Mouse (Mus musculus) heart, embryonic 11.5 days (tissue): ENCODE measurements at regions not wholly inside any gene's neighbourhood (a gene's known extent, or its start where the extent isn't known, plus 50 kb on each side); places are given as distances from the start of the nearest gene placed in this dataset.

ENCODE experiments used
- ATAC-seq: fragments of 200-750 bp; cut with Nextera tagmentation; replicated peaks from 2 replicates; pipeline ENCODE4 v1.8.0; 2017; ENCODE audit warnings: moderate library complexity; ENCODE audit not compliant: insufficient number of reproducible peaks, low FRiP score, low TSS enrichment
- H3K27ac ChIP-seq: fragments of 300-500 bp; sonication (generic); 2 replicates; pipeline ENCODE4 v1.5.1; 2014; ENCODE audit warnings: mild to moderate bottlenecking, low read depth, low read length
- H3K27me3 ChIP-seq: fragments of 300-500 bp; sonication (generic); 2 replicates; pipeline ENCODE4 v1.6.1; 2014; ENCODE audit warnings: mild to moderate bottlenecking, low read length, mixed read lengths; ENCODE audit not compliant: control insufficient read depth, insufficient read depth
- H3K36me3 ChIP-seq: fragments of 300-500 bp; sonication (generic); 2 replicates; pipeline ENCODE4 v1.6.1; 2014; ENCODE audit warnings: mild to moderate bottlenecking, low read length, moderate library complexity, mixed read lengths; ENCODE audit not compliant: control insufficient read depth, insufficient read depth
- H3K4me1 ChIP-seq: fragments of 300-500 bp; sonication (generic); 2 replicates; pipeline ENCODE4 v1.6.1; 2014; ENCODE audit warnings: low read length; ENCODE audit not compliant: control insufficient read depth, insufficient read depth
- H3K4me2 ChIP-seq: fragments of 300-500 bp; sonication (generic); 2 replicates; pipeline ENCODE4 v1.6.1; 2014; ENCODE audit warnings: mild to moderate bottlenecking, moderate library complexity
- H3K4me3 ChIP-seq: fragments of 300-500 bp; sonication (generic); 2 replicates; pipeline ENCODE4 v1.5.1; 2014; ENCODE audit warnings: low read depth, low read length
- H3K9ac ChIP-seq: fragments of 300-500 bp; sonication (generic); 2 replicates; pipeline ENCODE4 v1.6.1; 2014; ENCODE audit warnings: mild to moderate bottlenecking, low read depth, low read length, moderate library complexity
- H3K9me3 ChIP-seq: fragments of 300-500 bp; sonication (generic); replicated peaks from 2 replicates; pipeline ENCODE4 v1.6.1; 2016; ENCODE audit warnings: low read length; ENCODE audit not compliant: control insufficient read depth
- WGBS: fragments of 180-500 bp; shearing (Covaris S2); extraction: QIAGEN DNeasy Blood & Tissue Kit; methylation state at CpG from one replicate; pipeline ENCODE4 v1.1.7; 2014; ENCODE audit not compliant: insufficient replicate concordance; 5-methylcytosine and 5-hydroxymethylcytosine counted together

- Histone ChIP-seq H3K9ac (no peak overlapping the region), H3K36me3 (no peaks in the 10 kb centered on the region), H3K9me3 (no peaks in the 10 kb centered on the region), H3K4me3 (no peak overlapping the region), H3K27ac (no peak overlapping the region), H3K27me3 (no peaks in the 10 kb centered on the region), H3K4me1 (no peaks in the 10 kb centered on the region), H3K4me2 (no peak overlapping the region)
- no peak for ATAC-seq
- 66% methylated on average over 2 of the region's 2 CpGs for WGBS
These were observed 445.4 kb upstream of the Mki67 start for GRCm38 (mm10) chr7:136161526-136161925.

GRCm38 (mm10) chr7:136164834-136165233, 448.7 kb upstream of the Mki67 start:
- H3K4me2 ChIP-seq, result no peak overlapping the region
- ATAC-seq, result no peak
- H3K27me3 ChIP-seq, result no peaks in the 10 kb centered on the region
- 75% methylated on average over 5 of the region's 5 CpGs for WGBS
- H3K27ac ChIP-seq, result no peak overlapping the region
- no peak overlapping the region for H3K4me3 ChIP-seq
- no peaks in the 10 kb centered on the region for H3K36me3 ChIP-seq
- no peaks in the 10 kb centered on the region for H3K9me3 ChIP-seq
- no peaks in the 10 kb centered on the region for H3K4me1 ChIP-seq
- H3K9ac ChIP-seq, result no peak overlapping the region

GRCm38 (mm10) chr7:136169261-136169660, 453.1 kb upstream of the Mki67 start:
- Histone ChIP-seq H3K9ac (no peak overlapping the region), H3K36me3 (no peaks in the 10 kb centered on the region), H3K9me3 (no peaks in the 10 kb centered on the region), H3K27me3 (no peaks in the 10 kb centered on the region), H3K4me3 (no peak overlapping the region), H3K4me2 (no peak overlapping the region), H3K27ac (no peak overlapping the region), H3K4me1 (no peaks in the 10 kb centered on the region)
- no peak for ATAC-seq
- WGBS, result 68% methylated on average over 4 of the region's 4 CpGs

- Histone ChIP-seq H3K27ac (no peak overlapping the region), H3K4me2 (no peak overlapping the region), H3K9ac (no peak overlapping the region), H3K36me3 (no peaks in the 10 kb centered on the region), H3K4me1 (no peaks in the 10 kb centered on the region), H3K27me3 (no peaks in the 10 kb centered on the region; the same call in 1 of the 2 replicates), H3K4me3 (no peak overlapping the region), H3K9me3 (0 out of 2 replicates have a peak, but pooled peaks cover 3% of the 10 kb centered on the region)
- ATAC-seq, result no peak
These were observed 460.2 kb upstream of the Mki67 start for GRCm38 (mm10) chr7:136176373-136176772.

- 61% methylated on average over 6 of the region's 6 CpGs for WGBS
- Histone ChIP-seq H3K4me3 (no peak overlapping the region), H3K36me3 (no peaks in the 10 kb centered on the region), H3K9me3 (0 out of 2 replicates have a peak, but pooled peaks cover 3% of the 10 kb centered on the region), H3K4me2 (no peak overlapping the region), H3K27me3 (no peaks in the 10 kb centered on the region; the same call in 1 of the 2 replicates), H3K9ac (no peak overlapping the region), H3K27ac (no peak overlapping the region), H3K4me1 (no peaks in the 10 kb centered on the region)
- ATAC-seq, result no peak
These were observed 464.8 kb upstream of the Mki67 start for GRCm38 (mm10) chr7:136180996-136181395.

GRCm38 (mm10) chr7:136182101-136182500, 465.9 kb upstream of the Mki67 start:
- 62% methylated on average over 5 of the region's 5 CpGs for WGBS
- H3K9me3 ChIP-seq, result 0 out of 2 replicates have a peak, but pooled peaks cover 3% of the 10 kb centered on the region
- H3K4me1 ChIP-seq, result no peaks in the 10 kb centered on the region
- no peak for ATAC-seq
- no peak overlapping the region for H3K4me3 ChIP-seq
- H3K4me2 ChIP-seq, result no peak overlapping the region
- no peaks in the 10 kb centered on the region for H3K36me3 ChIP-seq
- no peak overlapping the region for H3K27ac ChIP-seq
- no peaks in the 10 kb centered on the region; the same call in 1 of the 2 replicates for H3K27me3 ChIP-seq
- no peak overlapping the region for H3K9ac ChIP-seq

- no peak overlapping the region for H3K4me3 ChIP-seq
- H3K4me2 ChIP-seq, result no peak overlapping the region
- H3K4me1 ChIP-seq, result no peaks in the 10 kb centered on the region
- H3K36me3 ChIP-seq, result no peaks in the 10 kb centered on the region
- H3K9ac ChIP-seq, result no peak overlapping the region
- no peaks in the 10 kb centered on the region for H3K27me3 ChIP-seq
- no peak for ATAC-seq
- no peak overlapping the region for H3K27ac ChIP-seq
- 83% methylated on average over 17 of the region's 17 CpGs for WGBS
- H3K9me3 ChIP-seq, result no peaks in the 10 kb centered on the region
These were observed 480.4 kb upstream of the Mki67 start for GRCm38 (mm10) chr7:136196424-136197160.

- no peak overlapping the region for H3K4me3 ChIP-seq
- H3K9me3 ChIP-seq, result no peaks in the 10 kb centered on the region
- no peak overlapping the region for H3K4me2 ChIP-seq
- H3K36me3 ChIP-seq, result no peaks in the 10 kb centered on the region
- H3K27ac ChIP-seq, result no peak overlapping the region
- ATAC-seq, result no peak
- no peaks in the 10 kb centered on the region for H3K4me1 ChIP-seq
- peaks cover 5% of the 10 kb centered on the region; the same call in 1 of the 2 replicates for H3K27me3 ChIP-seq
- WGBS, result 84% methylated on average over 12 of the region's 12 CpGs
- H3K9ac ChIP-seq, result no peak overlapping the region
These were observed 492.7 kb upstream of the Mki67 start for GRCm38 (mm10) chr7:136208879-136209278.
